21 mouse cellular contexts compared by ENCODE assay signal in the genomic region with DNA sequence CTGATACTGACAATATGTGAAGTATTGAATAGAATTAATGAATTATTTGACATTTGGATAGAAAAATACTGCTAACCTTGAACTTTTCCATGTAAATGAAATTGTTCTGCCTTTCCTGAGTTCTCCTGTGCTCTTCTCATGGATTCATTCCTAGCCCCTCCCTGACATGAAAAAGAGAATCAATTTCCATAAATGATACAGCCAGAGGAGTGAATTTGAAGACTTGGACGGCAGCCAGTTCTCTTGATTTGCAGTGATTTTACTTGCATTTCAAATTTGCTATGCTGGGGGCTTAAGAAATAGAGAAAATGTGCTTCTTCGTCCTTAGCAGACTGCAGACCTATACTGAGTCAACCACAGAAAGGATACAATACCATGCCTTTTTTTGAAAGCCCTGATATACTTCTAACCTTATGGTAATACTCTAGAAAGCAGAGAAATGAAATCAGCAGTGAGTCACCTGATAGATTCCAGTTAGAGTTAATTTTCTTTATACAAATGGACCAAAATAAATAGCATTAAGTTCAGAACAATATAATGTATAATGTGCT.
DNase-seq lines count a peak whose midpoint lies in the region; ATAC-seq and TF ChIP-seq lines count a peak whose summit lies in the region.
"Had no signal": no experiment of that assay in that cellular context is flagged by ENCODE, and none has a peak within 500 bp of the region (broad histone marks: within the 10 kb centered on the region; RNA-seq: fewer than 3 reads in every experiment).

No protein-coding gene starts in this region.

- no peaks in the 10 kb centered on the region for H3K9me3 ChIP-seq in forebrain, embryonic 14.5 days (replicated peaks; ENCODE audit: control insufficient read depth, low read length)
- no peaks in the 10 kb centered on the region for H3K9me3 ChIP-seq in forebrain, embryonic 11.5 days (ENCODE audit: control insufficient read depth, low read length)
- no peaks in the 10 kb centered on the region for H3K9me3 ChIP-seq in midbrain, embryonic 15.5 days
- H3K9me3 ChIP-seq: heart, embryonic 10.5 days; hindbrain, embryonic 15.5 days; limb, embryonic 10.5 days; neural tube, embryonic 13.5 days had no signal

- TF ChIP-seq POLR2A in brain, embryonic 14.5 days (IDR thresholded peaks at IDR 0.05; ENCODE audit: borderline replicate concordance, extremely low read depth, insufficient read depth, insufficient read length, poor library complexity, severe bottlenecking) = no peak

- no peak overlapping the region for H3K27ac ChIP-seq in forebrain, embryonic 14.5 days (ENCODE audit: low read depth, low read length)
- H3K27ac ChIP-seq in forebrain, embryonic 11.5 days (ENCODE audit: low read depth, low read length) = no peak overlapping the region
- H3K27ac ChIP-seq in midbrain, embryonic 15.5 days = no peak overlapping the region
- H3K27ac ChIP-seq: heart, embryonic 10.5 days; hindbrain, embryonic 15.5 days; limb, embryonic 10.5 days; neural tube, embryonic 13.5 days had no signal

- peak; percentile 57; the same call in 1 of the 2 replicates for ATAC-seq in forebrain, embryonic 14.5 days
- no peak for ATAC-seq in forebrain, embryonic 11.5 days (replicated peaks; ENCODE audit: low FRiP score)
- peak; percentile 72; the same call in 1 of the 2 replicates for ATAC-seq in midbrain, embryonic 15.5 days (replicated peaks)

- 63% methylated on average over 2 of the region's 2 CpGs for WGBS in forebrain, embryonic 14.5 days
- 63% methylated on average over 2 of the region's 2 CpGs for WGBS in forebrain, embryonic 11.5 days
- WGBS in midbrain, embryonic 15.5 days = 37% methylated on average over 2 of the region's 2 CpGs

- no peaks in the 10 kb centered on the region for H3K4me1 ChIP-seq in forebrain, embryonic 14.5 days (ENCODE audit: control insufficient read depth, insufficient read depth, low read length)
- no peaks in the 10 kb centered on the region for H3K4me1 ChIP-seq in forebrain, embryonic 11.5 days (replicated peaks; ENCODE audit: control insufficient read depth, insufficient read depth, low read length)
- H3K4me1 ChIP-seq in midbrain, embryonic 15.5 days = no peaks in the 10 kb centered on the region
- H3K4me1 ChIP-seq: heart, embryonic 10.5 days; hindbrain, embryonic 15.5 days; limb, embryonic 10.5 days; neural tube, embryonic 13.5 days had no signal

- no peak overlapping the region for H3K4me3 ChIP-seq in forebrain, embryonic 14.5 days (ENCODE audit: low read depth, low read length)
- H3K4me3 ChIP-seq in forebrain, embryonic 11.5 days (ENCODE audit: low read depth, low read length) = no peak overlapping the region
- no peak overlapping the region for H3K4me3 ChIP-seq in midbrain, embryonic 15.5 days
- H3K4me3 ChIP-seq: heart, embryonic 10.5 days; hindbrain, embryonic 15.5 days; limb, embryonic 10.5 days; neural tube, embryonic 13.5 days had no signal

- intact Hi-C loops in left cerebral cortex, postnatal 25 days (cut with DNase I) = no loop called here
- intact Hi-C loops in left cerebral cortex, postnatal 36 days (cut with DNase I) = no loop called here

- H3K4me2 ChIP-seq in forebrain, embryonic 14.5 days (ENCODE audit: low read length) = no peak overlapping the region
- H3K4me2 ChIP-seq in forebrain, embryonic 11.5 days (ENCODE audit: low read depth, low read length, severe bottlenecking) = no peak overlapping the region
- H3K4me2 ChIP-seq in midbrain, embryonic 15.5 days = no peak overlapping the region
- H3K4me2 ChIP-seq: hindbrain, embryonic 15.5 days; liver, embryonic 11.5 days; neural tube, embryonic 13.5 days had no signal

- H3K27me3 ChIP-seq in forebrain, embryonic 14.5 days (replicated peaks; ENCODE audit: control insufficient read depth, insufficient read depth, low read length) = no peaks in the 10 kb centered on the region
- H3K27me3 ChIP-seq in forebrain, embryonic 11.5 days (ENCODE audit: control insufficient read depth, insufficient read depth, low read length) = no peaks in the 10 kb centered on the region
- no peaks in the 10 kb centered on the region for H3K27me3 ChIP-seq in midbrain, embryonic 15.5 days (replicated peaks)
- H3K27me3 ChIP-seq: hindbrain, embryonic 15.5 days; neural tube, embryonic 13.5 days had no signal

- no peak overlapping the region for H3K9ac ChIP-seq in forebrain, embryonic 14.5 days (ENCODE audit: low read length)
- no peak overlapping the region for H3K9ac ChIP-seq in forebrain, embryonic 11.5 days (ENCODE audit: low read length)
- H3K9ac ChIP-seq in midbrain, embryonic 15.5 days = no peak overlapping the region
- H3K9ac ChIP-seq: hindbrain, embryonic 15.5 days; neural tube, embryonic 13.5 days had no signal

- no peak for TF ChIP-seq CTCF in brain, embryonic 14.5 days (IDR thresholded peaks at IDR 0.05; ENCODE audit: borderline replicate concordance, extremely low read depth, insufficient read depth, insufficient read length)

- peak; percentile 78 for DNase-seq in forebrain, embryonic 14.5 days (ENCODE audit: low spot score)
- DNase-seq in forebrain, embryonic 11.5 days (ENCODE audit: low spot score) = no peak
- peak; percentile 6 to 18 for DNase-seq in left cerebral cortex, postnatal 25 days (ENCODE audit: low spot score in 2 of 2)
- no peak for DNase-seq in left cerebral cortex, postnatal 36 days (ENCODE audit: low spot score in 2 of 2)
- DNase-seq in brain, embryonic 14.5 days (ENCODE audit: low read depth) = peak; percentile 83
- DNase-seq in kidney, postnatal 4 days = no peak
- DNase-seq: adrenal gland, postnatal 14 days; B cell, adult 2 months; cerebellum, adult 9-10 months; gastrocnemius, postnatal 36 days; heart, postnatal 14 days; kidney, adult 18-20 months; kidney, postnatal 10 days; spleen, adult 18-20 months; thymus, adult 2 months had no signal

- H3K36me3 ChIP-seq in forebrain, embryonic 14.5 days (ENCODE audit: control insufficient read depth, insufficient read depth, low read length) = no peaks in the 10 kb centered on the region
- no peaks in the 10 kb centered on the region for H3K36me3 ChIP-seq in forebrain, embryonic 11.5 days (ENCODE audit: control insufficient read depth, insufficient read depth, low read length)
- H3K36me3 ChIP-seq in midbrain, embryonic 15.5 days (replicated peaks) = no peaks in the 10 kb centered on the region
- H3K36me3 ChIP-seq: heart, embryonic 10.5 days; hindbrain, embryonic 15.5 days; limb, embryonic 10.5 days; neural tube, embryonic 13.5 days had no signal

Comparison
In these comparisons a context has a peak if more than half of its experiments do, and no peak if none do; other contexts are left out.
1. DNase-seq: peak in forebrain, embryonic 14.5 days (single experiment), left cerebral cortex, postnatal 25 days (2 of 2) and brain, embryonic 14.5 days (single experiment); none in forebrain, embryonic 11.5 days (single experiment), left cerebral cortex, postnatal 36 days (0 of 2) and kidney, postnatal 4 days (0 of 2).